Mouse (Mus musculus): ENCODE data around the gene Olfr912. TPM values are rescaled to one million over a fixed set of nuclear protein-coding genes. Genes with fewer than 3 reads are reported as not detected.

Gene Olfr912
- not detected in 2 replicates for polyA plus RNA-seq (2016; fragmentation: Nextera tagmentation; extraction: Ambion mirVana)

DNA sequence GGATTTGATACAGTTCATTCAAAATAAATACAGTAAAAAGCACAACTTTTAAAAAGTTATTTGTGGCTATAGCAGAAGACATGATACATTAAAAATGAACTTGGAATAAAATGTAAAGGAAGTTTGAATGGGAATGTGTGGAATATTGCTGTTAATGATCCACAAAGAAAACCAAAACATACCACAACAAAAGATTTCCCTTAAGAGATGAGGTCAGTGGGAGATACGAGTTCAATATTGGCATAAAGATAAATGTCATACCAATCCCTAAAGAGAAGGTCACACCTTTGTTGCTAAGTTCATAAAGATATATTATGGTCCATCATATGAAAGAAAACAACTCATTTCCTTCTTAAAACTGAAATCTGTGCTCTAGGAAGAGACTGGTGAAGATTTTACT is at the start of gene Olfr912:
Gene Olfr912 (plus strand): TSS at position 301 of the 400 bp plus-strand sequence.
- no peaks in the 10 kb centered on the region for H3K9me3 ChIP-seq (replicated peaks)
- no peak within 1 kb of the TSS for H3K4me3 ChIP-seq
- no peaks in the 10 kb centered on the region for H3K4me1 ChIP-seq
- no peak for ATAC-seq
- no peak within 1 kb of the TSS for H3K9ac ChIP-seq
- WGBS (ENCODE audit: insufficient replicate concordance) = 47% methylated on average over 1 of the region's 1 CpGs
- H3K4me2 ChIP-seq = no peak within 1 kb of the TSS
- no peaks in the 10 kb centered on the region for H3K27me3 ChIP-seq (replicated peaks)
- no peaks in the 10 kb centered on the region for H3K36me3 ChIP-seq
- H3K27ac ChIP-seq = no peak within 1 kb of the TSS

GRCm38 (mm10) chr9:38537549-38537948 is 42.4 kb upstream of the Olfr912 start, which contains the start of gene Olfr910:
Gene Olfr910, plus strand, starts transcription at chr9:38537849.
- H3K36me3 ChIP-seq = no peaks in the 10 kb centered on the region
- no peak within 1 kb of the TSS for H3K9ac ChIP-seq
- no peak within 1 kb of the TSS for H3K4me2 ChIP-seq
- no peaks in the 10 kb centered on the region for H3K27me3 ChIP-seq (replicated peaks)
- H3K4me3 ChIP-seq = no peak within 1 kb of the TSS
- 72% methylated on average over 2 of the region's 2 CpGs for WGBS (ENCODE audit: insufficient replicate concordance)
- no peaks in the 10 kb centered on the region for H3K4me1 ChIP-seq
- no peak within 1 kb of the TSS for H3K27ac ChIP-seq
- H3K9me3 ChIP-seq (replicated peaks) = no peaks in the 10 kb centered on the region; the same call in 1 of the 2 replicates
- ATAC-seq = no peak

- ATAC-seq = no peak
- Histone ChIP-seq H3K27me3 (replicated peaks) (no peaks in the 10 kb centered on the region), H3K9ac (no peak overlapping the region), H3K36me3 (no peaks in the 10 kb centered on the region), H3K9me3 (replicated peaks) (no peaks in the 10 kb centered on the region), H3K27ac (no peak overlapping the region), H3K4me3 (no peak overlapping the region), H3K4me1 (no peaks in the 10 kb centered on the region), H3K4me2 (no peak overlapping the region)
- 33% methylated on average over 1 of the region's 1 CpGs for WGBS (ENCODE audit: insufficient replicate concordance)
Measured at GRCm38 (mm10) chr9:38591056-38591455, 11.1 kb downstream of the Olfr912 start.

GRCm38 (mm10) chr9:38592459-38592858 is 12.5 kb downstream of the Olfr912 start, which contains the start of gene Olfr913:
Gene Olfr913, plus strand, starts transcription at chr9:38592759.
- Histone ChIP-seq H3K36me3 (no peaks in the 10 kb centered on the region), H3K27me3 (replicated peaks) (no peaks in the 10 kb centered on the region), H3K4me1 (no peaks in the 10 kb centered on the region), H3K9ac (no peak within 1 kb of the TSS), H3K4me2 (no peak within 1 kb of the TSS), H3K4me3 (no peak within 1 kb of the TSS), H3K9me3 (replicated peaks) (no peaks in the 10 kb centered on the region), H3K27ac (no peak within 1 kb of the TSS)
- ATAC-seq = no peak
- WGBS (ENCODE audit: insufficient replicate concordance) = 19% methylated on average over 2 of the region's 2 CpGs

DNA sequence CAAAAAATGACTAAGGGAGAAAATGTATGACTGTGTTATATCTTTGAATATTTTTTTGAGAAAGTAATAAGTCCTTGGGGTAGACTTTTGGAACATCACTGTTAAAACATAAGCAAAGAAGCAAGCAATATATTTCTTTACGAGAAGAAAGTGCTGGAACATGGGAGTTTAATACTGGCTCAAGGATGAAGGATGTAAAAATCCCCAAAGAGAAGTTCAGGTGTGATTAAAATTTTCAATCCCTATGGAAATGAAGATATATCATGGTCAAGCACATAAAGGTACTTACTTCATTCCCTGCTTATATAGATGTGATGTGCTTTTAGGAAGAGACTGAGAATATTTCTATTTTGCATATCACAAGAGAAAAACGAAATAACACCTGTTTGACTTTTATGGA is 24.8 kb downstream of the Olfr912 start, which contains the start of gene Olfr914:
Gene Olfr914 (plus strand): TSS at position 301 of the 400 bp plus-strand sequence.
- no peak within 1 kb of the TSS for H3K4me3 ChIP-seq
- H3K4me2 ChIP-seq = no peak within 1 kb of the TSS
- WGBS (ENCODE audit: insufficient replicate concordance) = 36% methylated on average over 2 of the region's 2 CpGs
- no peak for ATAC-seq
- no peak within 1 kb of the TSS for H3K9ac ChIP-seq
- H3K36me3 ChIP-seq = no peaks in the 10 kb centered on the region
- H3K27ac ChIP-seq = no peak within 1 kb of the TSS
- H3K9me3 ChIP-seq (replicated peaks) = no peaks in the 10 kb centered on the region
- H3K4me1 ChIP-seq = no peaks in the 10 kb centered on the region
- H3K27me3 ChIP-seq (replicated peaks) = no peaks in the 10 kb centered on the region

- Histone ChIP-seq H3K4me2 (no peak overlapping the region), H3K27ac (no peak overlapping the region), H3K4me1 (no peaks in the 10 kb centered on the region), H3K36me3 (no peaks in the 10 kb centered on the region), H3K27me3 (replicated peaks) (no peaks in the 10 kb centered on the region), H3K9me3 (replicated peaks) (0 out of 2 replicates have a peak, but pooled peaks cover 3% of the 10 kb centered on the region), H3K4me3 (no peak overlapping the region), H3K9ac (no peak overlapping the region)
- no peak for ATAC-seq
- 72% methylated on average over 4 of the region's 4 CpGs for WGBS (ENCODE audit: insufficient replicate concordance)
Measured at GRCm38 (mm10) chr9:38632406-38632805, 52.4 kb downstream of the Olfr912 start.

Other genes starting within 250 kb of the Olfr912 start
- gene Olfr898, start 231.8 kb upstream of the Olfr912 start, polyA plus RNA-seq (2016; fragmentation: Nextera tagmentation; extraction: Ambion mirVana) = not detected in 2 replicates
- gene Olfr250, start 213.3 kb upstream of the Olfr912 start, polyA plus RNA-seq (2016; fragmentation: Nextera tagmentation; extraction: Ambion mirVana) = not detected in 2 replicates
- gene Olfr251, start 203.1 kb upstream of the Olfr912 start, polyA plus RNA-seq (2016; fragmentation: Nextera tagmentation; extraction: Ambion mirVana) = not detected in 2 replicates
- not detected in 2 replicates for gene Olfr147, start 178.5 kb upstream of the Olfr912 start, polyA plus RNA-seq (2016; fragmentation: Nextera tagmentation; extraction: Ambion mirVana)
- not detected in 2 replicates for gene Olfr901, start 150.7 kb upstream of the Olfr912 start, polyA plus RNA-seq (2016; fragmentation: Nextera tagmentation; extraction: Ambion mirVana)
- gene Olfr902, start 132.5 kb upstream of the Olfr912 start, polyA plus RNA-seq (2016; fragmentation: Nextera tagmentation; extraction: Ambion mirVana) = not detected in 2 replicates
- gene Olfr904, start 117.0 kb upstream of the Olfr912 start, polyA plus RNA-seq (2016; fragmentation: Nextera tagmentation; extraction: Ambion mirVana) = not detected in 2 replicates
- not detected in 2 replicates for gene Olfr905, start 109.1 kb upstream of the Olfr912 start, polyA plus RNA-seq (2016; fragmentation: Nextera tagmentation; extraction: Ambion mirVana)
- gene Olfr906, start 93.1 kb upstream of the Olfr912 start, polyA plus RNA-seq (2016; fragmentation: Nextera tagmentation; extraction: Ambion mirVana) = not detected in 2 replicates
- not detected in 2 replicates for gene Olfr907, start 84.4 kb upstream of the Olfr912 start, polyA plus RNA-seq (2016; fragmentation: Nextera tagmentation; extraction: Ambion mirVana)
- not detected in 2 replicates for gene Olfr911-ps1, start 58.6 kb upstream of the Olfr912 start, polyA plus RNA-seq (2016; fragmentation: Nextera tagmentation; extraction: Ambion mirVana)
- not detected in 2 replicates for gene Olfr910, start 42.3 kb upstream of the Olfr912 start, polyA plus RNA-seq (2016; fragmentation: Nextera tagmentation; extraction: Ambion mirVana)
- gene Olfr913, start 12.6 kb downstream of the Olfr912 start, polyA plus RNA-seq (2016; fragmentation: Nextera tagmentation; extraction: Ambion mirVana) = not detected in 2 replicates
- not detected in 2 replicates for gene Olfr914, start 24.9 kb downstream of the Olfr912 start, polyA plus RNA-seq (2016; fragmentation: Nextera tagmentation; extraction: Ambion mirVana)
- gene Olfr916, start 79.7 kb downstream of the Olfr912 start, polyA plus RNA-seq (2016; fragmentation: Nextera tagmentation; extraction: Ambion mirVana) = not detected in 2 replicates
- not detected in 2 replicates for gene Olfr917, start 85.7 kb downstream of the Olfr912 start, polyA plus RNA-seq (2016; fragmentation: Nextera tagmentation; extraction: Ambion mirVana)
- not detected in 2 replicates for gene Olfr918, start 94.4 kb downstream of the Olfr912 start, polyA plus RNA-seq (2016; fragmentation: Nextera tagmentation; extraction: Ambion mirVana)
- not detected in 2 replicates for gene Olfr919, start 123.5 kb downstream of the Olfr912 start, polyA plus RNA-seq (2016; fragmentation: Nextera tagmentation; extraction: Ambion mirVana)
- 9.0 and 9.2 TPM in 2 replicates for gene Vwa5a, start 138.1 kb downstream of the Olfr912 start, polyA plus RNA-seq (2016; fragmentation: Nextera tagmentation; extraction: Ambion mirVana)
- not detected in 2 replicates for gene Olfr920, start 172.1 kb downstream of the Olfr912 start, polyA plus RNA-seq (2016; fragmentation: Nextera tagmentation; extraction: Ambion mirVana)
- gene Olfr921, start 192.9 kb downstream of the Olfr912 start, polyA plus RNA-seq (2016; fragmentation: Nextera tagmentation; extraction: Ambion mirVana) = not detected in 2 replicates
- gene Olfr922, start 234.4 kb downstream of the Olfr912 start, polyA plus RNA-seq (2016; fragmentation: Nextera tagmentation; extraction: Ambion mirVana) = not detected in 2 replicates
- not detected in 2 replicates for gene Olfr923, start 246.4 kb downstream of the Olfr912 start, polyA plus RNA-seq (2016; fragmentation: Nextera tagmentation; extraction: Ambion mirVana)